Mouse (Mus musculus): Measurements from ENCODE around the gene Hmgb1. TPM values are rescaled to one million over a fixed set of nuclear protein-coding genes. Genes with fewer than 3 reads are reported as not detected.

Gene Hmgb1
- polyA plus RNA-seq, 1 experiment from 2014 or later = 2,020 TPM

DNA sequence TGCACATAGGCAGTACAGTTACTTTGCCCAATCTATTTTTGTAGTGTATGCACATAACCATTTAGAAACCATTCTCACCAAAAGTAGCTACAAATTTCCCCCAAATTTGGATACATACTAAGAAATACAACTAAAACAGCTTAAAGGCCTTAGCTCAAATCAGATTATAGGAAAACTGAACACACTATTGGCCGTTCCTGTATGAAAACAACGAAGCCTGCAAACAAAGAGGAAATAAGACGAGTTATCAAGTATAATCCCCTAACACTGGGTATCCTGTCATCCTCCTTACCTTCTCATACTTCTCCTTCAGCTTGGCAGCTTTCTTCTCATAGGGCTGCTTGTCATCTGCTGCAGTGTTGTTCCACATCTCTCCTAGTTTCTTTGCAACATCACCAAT, 134.9 kb downstream of the Hmgb1 start:
- Histone ChIP-seq H3K9me3 (ENCODE audit: control insufficient read depth, low read length) (no peaks in the 10 kb centered on the region), H3K36me3 (ENCODE audit: control insufficient read depth, insufficient read depth, low read length) (no peaks in the 10 kb centered on the region; the same call in 1 of the 2 replicates), H3K27me3 (ENCODE audit: control insufficient read depth, insufficient read depth, low read length) (no peaks in the 10 kb centered on the region), H3K4me3 (ENCODE audit: low read depth, low read length) (0 out of 2 replicates have a peak overlapping the region, but pooled peaks have one; percentile 93), H3K9ac (ENCODE audit: low read length) (no peak overlapping the region), H3K4me1 (replicated peaks; ENCODE audit: control insufficient read depth, insufficient read depth, low read length) (no peaks in the 10 kb centered on the region; the same call in 1 of the 2 replicates), H3K4me2 (ENCODE audit: low read depth, low read length, severe bottlenecking) (no peak overlapping the region), H3K27ac (ENCODE audit: low read depth, low read length) (no peak overlapping the region)
- WGBS = 83% methylated on average over 3 of the region's 3 CpGs
- DNase-seq (ENCODE audit: low spot score) (no peak), ATAC-seq (replicated peaks; ENCODE audit: low FRiP score) (no peak)

DNA sequence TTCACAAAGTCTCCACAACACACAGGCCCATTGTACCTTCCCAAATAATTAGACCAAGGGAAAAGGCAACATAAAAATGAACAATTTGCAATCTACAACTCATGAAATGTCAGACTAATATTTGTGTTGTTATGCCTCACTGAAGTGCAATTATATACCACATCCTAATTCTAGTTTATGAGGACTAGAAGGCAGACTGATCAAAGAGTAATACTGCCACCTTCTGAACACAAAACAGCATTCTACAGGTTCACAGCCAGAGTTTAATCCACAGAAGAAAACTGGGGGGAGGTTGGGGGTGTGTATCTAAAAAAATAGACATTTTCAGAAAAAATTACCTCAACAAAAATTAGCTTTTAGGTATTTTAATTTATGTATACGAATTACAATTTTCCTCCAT, 135.3 kb downstream of the Hmgb1 start:
- H3K36me3 ChIP-seq (ENCODE audit: control insufficient read depth, insufficient read depth, low read length) = no peaks in the 10 kb centered on the region; the same call in 1 of the 2 replicates
- WGBS = 94% methylated on average over 1 of the region's 1 CpGs
- no peaks in the 10 kb centered on the region for H3K9me3 ChIP-seq (ENCODE audit: control insufficient read depth, low read length)
- H3K27ac ChIP-seq (ENCODE audit: low read depth, low read length) = no peak overlapping the region
- H3K4me1 ChIP-seq (replicated peaks; ENCODE audit: control insufficient read depth, insufficient read depth, low read length) = no peaks in the 10 kb centered on the region; the same call in 1 of the 2 replicates
- no peak overlapping the region for H3K9ac ChIP-seq (ENCODE audit: low read length)
- no peak overlapping the region for H3K4me2 ChIP-seq (ENCODE audit: low read depth, low read length, severe bottlenecking)
- no peaks in the 10 kb centered on the region for H3K27me3 ChIP-seq (ENCODE audit: control insufficient read depth, insufficient read depth, low read length)
- H3K4me3 ChIP-seq (ENCODE audit: low read depth, low read length) = no peak overlapping the region
- no peak for ATAC-seq (replicated peaks; ENCODE audit: low FRiP score)
- no peak for DNase-seq (ENCODE audit: low spot score)

DNA sequence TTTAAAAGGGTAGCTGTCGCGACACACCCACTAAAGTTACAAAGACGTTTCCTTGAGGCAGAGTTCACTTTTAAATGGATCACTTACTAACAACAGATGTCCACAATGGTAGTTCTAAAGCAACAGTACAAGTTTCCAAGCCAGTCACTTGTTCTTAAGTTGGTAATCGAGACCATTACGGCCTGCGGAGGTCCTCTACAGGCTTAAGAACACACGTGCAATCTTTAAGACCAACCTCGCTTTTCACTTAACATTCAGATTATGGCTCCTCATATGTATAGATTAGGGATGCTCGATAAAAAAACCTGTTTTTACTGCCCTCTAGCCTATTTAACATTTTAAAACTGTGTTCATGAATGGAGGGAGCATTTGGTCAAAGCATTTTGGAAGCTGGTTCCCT, 137.6 kb downstream of the Hmgb1 start:
- 84% methylated on average over 9 of the region's 9 CpGs for WGBS
- Histone ChIP-seq H3K4me3 (ENCODE audit: low read depth, low read length) (no peak overlapping the region), H3K9me3 (ENCODE audit: control insufficient read depth, low read length) (no peaks in the 10 kb centered on the region), H3K36me3 (ENCODE audit: control insufficient read depth, insufficient read depth, low read length) (no peaks in the 10 kb centered on the region; the same call in 1 of the 2 replicates), H3K27ac (ENCODE audit: low read depth, low read length) (no peak overlapping the region), H3K4me2 (ENCODE audit: low read depth, low read length, severe bottlenecking) (no peak overlapping the region), H3K4me1 (replicated peaks; ENCODE audit: control insufficient read depth, insufficient read depth, low read length) (no peaks in the 10 kb centered on the region; the same call in 1 of the 2 replicates), H3K27me3 (ENCODE audit: control insufficient read depth, insufficient read depth, low read length) (no peaks in the 10 kb centered on the region), H3K9ac (ENCODE audit: low read length) (no peak overlapping the region)
- DNase-seq (ENCODE audit: low spot score) (no peak), ATAC-seq (replicated peaks; ENCODE audit: low FRiP score) (no peak)

DNA sequence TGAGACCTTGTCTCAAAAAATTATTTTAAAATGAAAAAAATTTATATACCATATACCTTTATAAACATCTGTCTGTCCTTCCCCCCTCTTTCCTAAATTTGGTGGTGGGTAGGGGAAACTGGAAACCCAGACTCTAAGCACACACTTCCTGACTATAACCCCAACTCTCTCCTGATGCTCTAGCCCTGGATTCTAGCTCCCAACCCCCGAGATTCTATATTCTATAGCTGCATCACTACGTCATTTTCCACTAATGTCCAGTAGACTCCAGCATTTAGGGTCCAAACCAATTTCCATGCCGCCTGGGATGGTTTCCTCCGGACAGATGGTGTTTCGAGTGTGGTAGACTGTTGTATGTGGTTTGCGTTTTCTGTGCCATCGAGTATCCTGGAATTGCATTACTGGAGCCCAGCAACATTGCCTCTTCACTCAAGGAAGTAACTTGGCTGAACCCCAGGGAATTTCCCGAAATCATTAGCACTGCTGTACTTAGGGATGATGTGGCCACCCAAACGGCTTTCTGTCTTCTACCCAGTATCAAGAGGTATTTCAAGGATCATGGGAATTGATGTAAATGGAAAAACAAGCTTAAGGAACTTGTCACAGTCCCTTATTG, 138.7 kb downstream of the Hmgb1 start:
- 87% methylated on average over 9 of the region's 9 CpGs for WGBS
- ATAC-seq (replicated peaks; ENCODE audit: low FRiP score) (0 out of 2 replicates have a peak, but pooled peaks have one; percentile 15), DNase-seq (ENCODE audit: low spot score) (no peak)
- Histone ChIP-seq H3K36me3 (ENCODE audit: control insufficient read depth, insufficient read depth, low read length) (no peaks in the 10 kb centered on the region; the same call in 1 of the 2 replicates), H3K4me1 (replicated peaks; ENCODE audit: control insufficient read depth, insufficient read depth, low read length) (no peaks in the 10 kb centered on the region; the same call in 1 of the 2 replicates), H3K4me2 (ENCODE audit: low read depth, low read length, severe bottlenecking) (no peak overlapping the region), H3K27me3 (ENCODE audit: control insufficient read depth, insufficient read depth, low read length) (no peaks in the 10 kb centered on the region), H3K9me3 (ENCODE audit: control insufficient read depth, low read length) (no peaks in the 10 kb centered on the region), H3K27ac (ENCODE audit: low read depth, low read length) (no peak overlapping the region), H3K9ac (ENCODE audit: low read length) (no peak overlapping the region), H3K4me3 (ENCODE audit: low read depth, low read length) (no peak overlapping the region)

GRCm38 (mm10) chr5:149045054-149045453, 139.2 kb downstream of the Hmgb1 start:
- Histone ChIP-seq H3K27ac (ENCODE audit: low read depth, low read length) (no peak overlapping the region), H3K4me2 (ENCODE audit: low read depth, low read length, severe bottlenecking) (no peak overlapping the region), H3K27me3 (ENCODE audit: control insufficient read depth, insufficient read depth, low read length) (no peaks in the 10 kb centered on the region), H3K36me3 (ENCODE audit: control insufficient read depth, insufficient read depth, low read length) (no peaks in the 10 kb centered on the region; the same call in 1 of the 2 replicates), H3K9me3 (ENCODE audit: control insufficient read depth, low read length) (no peaks in the 10 kb centered on the region), H3K4me3 (ENCODE audit: low read depth, low read length) (no peak overlapping the region), H3K9ac (ENCODE audit: low read length) (no peak overlapping the region), H3K4me1 (replicated peaks; ENCODE audit: control insufficient read depth, insufficient read depth, low read length) (no peaks in the 10 kb centered on the region)
- ATAC-seq (replicated peaks; ENCODE audit: low FRiP score) (0 out of 2 replicates have a peak, but pooled peaks have one; percentile 36), DNase-seq (ENCODE audit: low spot score) (no peak)
- 79% methylated on average over 7 of the region's 7 CpGs for WGBS

DNA sequence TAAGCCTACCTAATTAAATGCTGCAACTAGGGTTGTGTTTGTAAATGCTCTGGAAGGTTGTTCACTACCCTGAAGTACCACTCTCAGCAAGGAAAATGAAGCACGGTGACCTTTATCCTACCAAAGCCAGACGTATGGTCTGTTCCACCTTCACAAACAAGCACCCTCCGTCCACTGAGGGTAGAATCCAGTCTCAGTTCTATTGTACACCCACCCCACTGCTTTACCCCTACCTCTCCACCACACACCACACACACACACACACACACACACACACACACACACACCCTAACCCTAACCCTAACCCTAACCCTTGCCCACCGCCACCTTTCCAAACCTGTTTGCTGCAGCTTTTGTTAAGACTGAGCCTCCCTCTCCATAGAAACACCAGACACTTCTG, 140.2 kb downstream of the Hmgb1 start:
- Histone ChIP-seq H3K36me3 (ENCODE audit: control insufficient read depth, insufficient read depth, low read length) (no peaks in the 10 kb centered on the region; the same call in 1 of the 2 replicates), H3K9me3 (ENCODE audit: control insufficient read depth, low read length) (no peaks in the 10 kb centered on the region; the same call in 1 of the 2 replicates), H3K27ac (ENCODE audit: low read depth, low read length) (no peak overlapping the region), H3K27me3 (ENCODE audit: control insufficient read depth, insufficient read depth, low read length) (no peaks in the 10 kb centered on the region), H3K4me3 (ENCODE audit: low read depth, low read length) (no peak overlapping the region), H3K9ac (ENCODE audit: low read length) (no peak overlapping the region), H3K4me1 (replicated peaks; ENCODE audit: control insufficient read depth, insufficient read depth, low read length) (no peaks in the 10 kb centered on the region), H3K4me2 (ENCODE audit: low read depth, low read length, severe bottlenecking) (no peak overlapping the region)
- ATAC-seq (replicated peaks; ENCODE audit: low FRiP score) = no peak
- DNase-seq (ENCODE audit: low spot score) = no peak
- 86% methylated on average over 4 of the region's 4 CpGs for WGBS

DNA sequence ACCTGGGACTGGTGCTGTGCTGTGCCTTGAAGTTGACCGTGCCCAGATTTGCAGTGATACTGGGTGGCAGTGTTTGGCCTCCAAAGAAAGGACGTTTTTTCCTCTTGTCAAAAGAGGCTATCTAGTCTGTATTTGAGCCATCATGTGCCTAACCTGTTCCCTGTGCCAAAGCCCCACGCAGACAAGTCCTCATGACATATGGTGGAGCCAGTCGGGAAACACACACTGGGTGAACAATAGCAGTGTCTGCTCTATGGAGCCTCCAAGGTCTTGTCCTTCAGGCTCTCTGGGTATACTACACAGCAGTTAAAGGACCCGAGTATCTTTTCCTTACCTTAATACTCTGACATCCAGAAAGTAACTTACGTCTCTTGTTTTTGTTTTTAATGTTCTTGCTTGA, 141.0 kb downstream of the Hmgb1 start:
- Histone ChIP-seq H3K4me2 (ENCODE audit: low read depth, low read length, severe bottlenecking) (no peak overlapping the region), H3K27ac (ENCODE audit: low read depth, low read length) (no peak overlapping the region), H3K9me3 (ENCODE audit: control insufficient read depth, low read length) (no peaks in the 10 kb centered on the region; the same call in 1 of the 2 replicates), H3K9ac (ENCODE audit: low read length) (no peak overlapping the region), H3K4me3 (ENCODE audit: low read depth, low read length) (no peak overlapping the region), H3K36me3 (ENCODE audit: control insufficient read depth, insufficient read depth, low read length) (no peaks in the 10 kb centered on the region; the same call in 1 of the 2 replicates), H3K4me1 (replicated peaks; ENCODE audit: control insufficient read depth, insufficient read depth, low read length) (no peaks in the 10 kb centered on the region), H3K27me3 (ENCODE audit: control insufficient read depth, insufficient read depth, low read length) (no peaks in the 10 kb centered on the region)
- WGBS = 86% methylated on average over 6 of the region's 6 CpGs
- DNase-seq (ENCODE audit: low spot score) (no peak), ATAC-seq (replicated peaks; ENCODE audit: low FRiP score) (no peak)

- WGBS = 86% methylated on average over 5 of the region's 5 CpGs
- Histone ChIP-seq H3K36me3 (ENCODE audit: control insufficient read depth, insufficient read depth, low read length) (no peaks in the 10 kb centered on the region), H3K4me2 (ENCODE audit: low read depth, low read length, severe bottlenecking) (no peak overlapping the region), H3K27me3 (ENCODE audit: control insufficient read depth, insufficient read depth, low read length) (no peaks in the 10 kb centered on the region), H3K27ac (ENCODE audit: low read depth, low read length) (no peak overlapping the region), H3K9me3 (ENCODE audit: control insufficient read depth, low read length) (peaks cover 3% of the 10 kb centered on the region; the same call in 1 of the 2 replicates), H3K4me1 (replicated peaks; ENCODE audit: control insufficient read depth, insufficient read depth, low read length) (no peaks in the 10 kb centered on the region), H3K4me3 (ENCODE audit: low read depth, low read length) (no peak overlapping the region), H3K9ac (ENCODE audit: low read length) (no peak overlapping the region)
- ATAC-seq (replicated peaks; ENCODE audit: low FRiP score) (no peak), DNase-seq (ENCODE audit: low spot score) (no peak)
Measured at GRCm38 (mm10) chr5:149039825-149040224, 144.5 kb downstream of the Hmgb1 start.

- Histone ChIP-seq H3K4me1 (replicated peaks; ENCODE audit: control insufficient read depth, insufficient read depth, low read length) (no peaks in the 10 kb centered on the region), H3K27me3 (ENCODE audit: control insufficient read depth, insufficient read depth, low read length) (no peaks in the 10 kb centered on the region), H3K4me2 (ENCODE audit: low read depth, low read length, severe bottlenecking) (no peak overlapping the region), H3K36me3 (ENCODE audit: control insufficient read depth, insufficient read depth, low read length) (no peaks in the 10 kb centered on the region), H3K9me3 (ENCODE audit: control insufficient read depth, low read length) (peaks cover 3% of the 10 kb centered on the region; the same call in 1 of the 2 replicates), H3K9ac (ENCODE audit: low read length) (no peak overlapping the region), H3K27ac (ENCODE audit: low read depth, low read length) (no peak overlapping the region), H3K4me3 (ENCODE audit: low read depth, low read length) (no peak overlapping the region)
- DNase-seq (ENCODE audit: low spot score) = no peak
- no peak for ATAC-seq (replicated peaks; ENCODE audit: low FRiP score)
- WGBS = 37% methylated on average over 10 of the region's 10 CpGs
Measured at GRCm38 (mm10) chr5:149037729-149038128, 146.6 kb downstream of the Hmgb1 start.
